Mouse (Mus musculus) thymus, postnatal 25 days (tissue): Measurements from ENCODE around the gene Shcbp1l.
"Not testable (repeated sequence)": the region's sequence is repeated elsewhere in the genome, so short reads cannot be mapped to it uniquely, and the experiment has no call there.

ENCODE experiments used
- DNase-seq: peaks from one replicate; pipeline ENCODE4 v3.0.0; 2022

The Shcbp1l gene

DNA sequence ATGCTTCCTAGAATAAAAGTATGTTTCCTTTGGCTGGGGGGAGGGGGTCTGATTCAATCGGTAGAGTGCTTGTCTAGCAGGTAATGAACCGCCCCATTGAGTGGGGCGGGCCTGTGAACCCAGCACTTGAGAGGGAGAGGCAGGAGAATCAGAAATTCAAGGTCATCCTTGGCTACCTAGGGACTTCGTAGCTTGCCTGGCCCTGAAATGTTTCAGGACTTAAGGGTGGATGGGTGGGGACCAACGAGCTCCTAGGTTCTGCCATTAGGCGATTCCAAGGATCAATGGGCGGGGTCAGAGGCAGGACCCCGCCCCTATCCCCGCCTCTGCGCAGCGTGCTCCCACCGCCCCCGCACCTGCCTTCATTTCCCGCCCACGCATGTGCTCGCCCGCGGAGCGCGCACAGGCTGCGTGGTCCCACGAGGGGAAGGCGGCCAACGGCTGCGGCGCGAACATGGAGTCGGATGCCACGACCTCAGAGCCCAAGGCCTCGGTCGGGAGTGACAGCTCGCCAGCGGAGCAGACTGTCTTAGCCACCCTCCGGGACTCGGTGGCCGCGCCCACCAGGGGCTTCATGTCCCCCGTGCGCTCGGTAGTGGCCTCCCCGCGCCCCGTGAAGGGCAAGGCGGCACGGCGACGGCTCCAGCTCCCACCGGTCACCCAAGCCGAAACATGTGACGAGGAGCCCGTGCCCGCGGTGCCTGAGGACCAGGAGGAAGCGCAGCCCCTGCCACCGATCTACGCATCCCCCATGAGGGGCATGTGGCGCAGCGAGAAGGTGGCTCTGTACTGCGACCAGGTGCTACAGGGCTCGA is at the start of gene Shcbp1l:
Gene Shcbp1l (plus strand): TSS at position 393 of the 815 bp plus-strand sequence.
- DNase-seq, result peak; percentile 74

- DNase-seq, result no peak
These were observed 48.5 kb upstream of the Shcbp1l start for GRCm38 (mm10) chr1:153376446-153376845.

- no peak for DNase-seq
These were observed 46.4 kb upstream of the Shcbp1l start for GRCm38 (mm10) chr1:153378587-153378986.

DNA sequence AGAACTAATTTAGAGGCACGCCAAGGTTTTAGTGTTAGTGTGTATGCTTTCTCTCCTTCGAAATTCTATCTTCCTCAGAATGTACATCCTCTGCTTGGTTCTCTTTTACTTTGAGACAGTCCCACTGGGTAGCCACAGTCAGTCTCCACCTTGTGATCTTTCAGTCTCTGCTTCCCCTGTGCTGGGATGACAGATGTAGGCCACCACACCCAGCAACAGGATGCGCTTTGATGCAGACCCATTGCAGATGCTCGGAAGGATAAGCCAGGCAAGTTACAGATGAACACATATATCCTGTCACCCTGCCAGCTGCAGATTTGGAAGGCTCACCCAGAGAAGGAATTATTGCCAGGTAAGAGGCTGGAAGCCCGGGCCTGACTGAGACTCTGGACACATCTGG is 45.1 kb upstream of the Shcbp1l start:
- DNase-seq, result peak; percentile 44

GRCm38 (mm10) chr1:153380746-153381282 is 44.1 kb upstream of the Shcbp1l start:
- no peak for DNase-seq

GRCm38 (mm10) chr1:153385081-153385480 is 39.9 kb upstream of the Shcbp1l start:
- no peak for DNase-seq

DNA sequence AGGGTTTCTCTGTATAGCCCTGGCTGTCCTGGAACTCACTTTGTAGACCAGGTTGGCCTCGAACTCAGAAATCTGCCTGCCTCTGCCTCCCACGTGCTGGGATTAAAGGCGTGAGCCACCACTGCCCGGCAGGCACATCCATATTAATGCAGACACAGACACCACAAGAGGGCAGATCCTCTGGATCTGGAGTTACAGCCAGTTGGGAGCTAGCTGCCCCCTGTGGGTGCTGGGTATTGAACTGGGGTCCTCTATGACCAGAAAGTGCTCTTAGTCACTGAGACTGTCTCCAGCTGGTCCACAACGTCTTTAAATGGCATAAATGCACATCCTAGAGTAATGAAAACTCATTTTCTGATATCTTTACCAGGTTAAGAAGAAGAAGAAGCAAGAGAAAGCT is 39.3 kb upstream of the Shcbp1l start:
- DNase-seq, result not testable (repeated sequence)

GRCm38 (mm10) chr1:153386271-153387069 is 38.5 kb upstream of the Shcbp1l start:
- peak; percentile 73 for DNase-seq

DNA sequence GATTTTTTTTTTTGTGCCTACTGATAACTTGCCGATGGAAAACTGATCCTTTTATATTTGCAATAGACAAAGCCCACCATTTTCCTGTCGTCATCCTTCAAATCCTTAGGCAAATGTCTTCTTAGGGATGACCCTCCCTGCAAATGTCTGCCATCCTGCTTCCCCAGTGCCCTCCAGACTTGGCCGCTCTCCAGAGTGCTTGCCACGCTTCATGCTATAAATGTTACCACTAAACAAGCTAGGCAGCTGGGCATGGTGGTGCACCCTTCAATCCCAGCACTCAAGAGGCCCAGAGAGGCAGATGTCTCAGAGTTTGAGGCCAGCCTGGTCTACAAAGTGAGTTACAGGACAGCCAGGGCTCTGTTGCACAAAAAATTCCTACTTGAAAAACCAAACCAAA is 29.3 kb upstream of the Shcbp1l start:
- not testable (repeated sequence) for DNase-seq

- DNase-seq, result peak; percentile 51
These were observed 23.2 kb upstream of the Shcbp1l start for GRCm38 (mm10) chr1:153401765-153402164.

GRCm38 (mm10) chr1:153407641-153408040 is 17.3 kb upstream of the Shcbp1l start:
- DNase-seq, result not testable (repeated sequence)

GRCm38 (mm10) chr1:153408296-153408695 is 16.7 kb upstream of the Shcbp1l start:
- DNase-seq, result not testable (repeated sequence)

- DNase-seq, result not testable (repeated sequence)
These were observed 14.0 kb upstream of the Shcbp1l start for GRCm38 (mm10) chr1:153410915-153411314.

- no peak for DNase-seq
These were observed 13.2 kb upstream of the Shcbp1l start for GRCm38 (mm10) chr1:153411723-153412122.

DNA sequence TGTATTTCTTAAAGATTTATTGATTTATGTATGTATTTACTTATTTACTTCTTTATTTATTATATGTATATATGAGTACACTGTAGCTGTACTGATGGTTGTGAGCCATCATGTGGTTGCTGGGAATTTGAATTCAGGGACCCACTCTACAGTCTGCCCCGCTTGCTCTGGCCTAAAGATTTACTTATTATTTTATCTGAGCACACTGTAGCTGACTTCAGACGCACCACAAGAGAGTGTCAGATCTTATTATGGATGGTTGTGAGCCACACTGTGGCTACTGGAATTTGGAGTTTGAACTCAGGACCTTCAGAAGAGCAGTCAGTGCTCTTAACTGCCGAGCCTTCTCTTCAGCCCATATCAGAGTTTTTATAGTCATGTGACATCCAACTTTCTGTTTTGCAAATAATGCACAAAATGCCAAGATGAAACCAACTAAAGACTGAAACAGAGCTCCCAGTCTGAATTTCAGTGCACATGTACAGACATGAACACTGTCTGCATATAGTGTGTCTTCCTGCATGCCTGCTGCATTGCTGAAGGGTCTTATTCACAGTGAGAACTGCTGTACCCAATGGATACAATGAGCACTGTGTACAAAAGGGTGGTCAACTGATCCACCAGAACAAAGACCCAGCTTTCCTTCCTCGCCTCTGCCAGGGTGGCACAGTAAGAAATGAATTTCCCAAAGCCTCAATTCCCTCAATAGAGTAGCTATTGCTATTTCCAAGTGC is 12.1 kb upstream of the Shcbp1l start:
- DNase-seq, result not testable (repeated sequence)

DNA sequence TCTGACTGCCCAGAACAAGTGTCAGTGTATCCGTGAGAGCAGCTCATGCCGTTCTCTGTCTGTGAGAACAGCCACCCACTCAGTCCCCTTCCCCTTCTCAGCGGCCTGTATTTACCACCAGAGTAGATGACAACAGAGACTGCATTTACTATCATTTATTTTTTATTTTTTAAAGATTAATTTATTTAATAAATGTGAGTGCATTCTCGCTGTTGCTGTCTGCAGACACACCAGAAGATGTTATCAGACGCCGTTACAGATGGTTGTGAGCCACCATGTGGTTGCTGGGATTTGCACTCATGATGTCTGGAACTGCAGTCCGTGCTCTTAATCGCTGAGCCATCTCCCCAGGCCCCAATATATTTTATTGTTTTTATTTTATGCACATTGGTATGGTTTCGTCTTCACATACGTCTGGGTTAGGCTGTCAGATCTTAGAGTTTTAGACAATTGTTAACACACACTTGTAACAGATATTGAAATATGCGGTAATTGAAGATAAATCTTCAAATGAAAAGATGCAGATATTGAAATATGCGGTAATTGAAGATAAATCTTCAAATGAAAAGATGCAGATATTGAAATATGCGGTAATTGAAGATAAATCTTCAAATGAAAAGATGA is 11.5 kb upstream of the Shcbp1l start:
- DNase-seq, result peak; percentile 55

DNA sequence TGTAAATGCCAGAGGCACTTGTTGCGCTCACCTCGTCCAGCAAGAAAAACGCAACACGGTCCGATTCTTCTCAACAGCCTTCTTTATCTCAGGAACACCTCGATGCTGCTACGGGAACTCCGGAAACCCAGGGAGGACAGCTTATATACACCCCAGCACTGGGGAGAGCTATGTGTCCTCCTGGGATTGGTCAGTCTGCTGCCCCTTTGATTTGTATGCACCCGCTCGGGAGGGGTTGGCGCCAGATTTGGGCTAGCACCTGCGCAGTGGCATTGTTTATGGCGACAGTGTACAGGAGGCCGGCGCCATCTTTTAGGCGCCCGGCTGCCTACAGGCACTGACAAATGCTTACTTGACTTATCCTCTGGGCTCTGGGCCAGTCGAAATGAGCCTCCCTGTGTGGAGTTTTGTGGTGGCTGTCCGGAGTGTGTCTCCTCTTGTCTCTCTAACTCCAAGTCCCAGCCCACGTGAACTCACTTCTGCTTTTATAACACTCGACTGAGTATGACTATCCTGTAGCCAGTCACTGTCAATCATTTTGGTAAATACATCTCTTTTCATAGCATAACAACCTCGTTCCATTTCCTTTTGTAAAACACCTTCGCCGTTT is 10.7 kb upstream of the Shcbp1l start:
- DNase-seq, result peak; percentile 95

- peak; percentile 77 for DNase-seq
These were observed 10.0 kb upstream of the Shcbp1l start for GRCm38 (mm10) chr1:153414962-153415361.

GRCm38 (mm10) chr1:153415742-153416141 is 9.2 kb upstream of the Shcbp1l start:
- not testable (repeated sequence) for DNase-seq

- not testable (repeated sequence) for DNase-seq
These were observed 8.6 kb upstream of the Shcbp1l start for GRCm38 (mm10) chr1:153416271-153416832.

- peak; percentile 14 for DNase-seq
These were observed 7.2 kb upstream of the Shcbp1l start for GRCm38 (mm10) chr1:153417805-153418204.
